Mouse (Mus musculus) c-Kit-positive CD71-positive TER-119-positive erythroid progenitor cells, embryonic 14.5 days (primary cell): Measurements from ENCODE around the gene Smu1.
"Not testable (repeated sequence)": the region's sequence is repeated elsewhere in the genome, so short reads cannot be mapped to it uniquely, and the experiment has no call there.

Experiments
- DNase-seq: peaks from one replicate; pipeline ENCODE4 v3.0.0-alpha.2; 2013; ENCODE audit warnings: low spot score

Gene Smu1

DNA sequence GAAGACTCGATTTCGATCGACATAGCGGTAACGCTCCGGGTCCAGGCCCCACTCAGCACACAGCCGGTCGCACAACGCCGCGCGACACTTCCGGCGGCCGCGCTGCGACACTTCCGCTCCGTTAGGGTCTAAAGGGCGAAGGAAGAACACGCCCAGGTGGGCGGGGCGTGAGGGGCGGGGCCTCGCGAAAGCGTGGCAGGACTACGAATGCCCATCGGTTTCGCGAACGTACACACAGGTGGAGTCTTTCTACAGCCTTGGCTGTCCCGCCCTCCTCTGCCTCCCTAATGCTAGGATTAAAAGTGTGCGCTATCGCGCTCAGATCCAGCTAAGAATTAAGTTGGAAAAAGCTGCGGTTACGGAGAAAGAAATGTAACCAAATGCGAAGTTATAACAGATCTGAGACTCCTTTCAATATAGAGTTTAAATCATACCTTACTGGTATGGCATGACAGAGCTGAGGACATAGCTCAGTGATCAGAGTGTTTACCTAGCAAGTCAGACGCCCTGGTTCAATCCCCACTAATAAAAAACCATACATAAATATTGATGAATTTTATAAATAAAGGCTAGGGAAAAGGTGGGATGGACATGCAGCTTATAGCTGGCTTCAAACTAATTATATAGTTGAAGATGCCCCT, at the start of gene Smu1:
Gene Smu1, minus strand, starts transcription at position 144 of the 641 bp plus-strand sequence.
- peak; percentile 96 for DNase-seq

DNA sequence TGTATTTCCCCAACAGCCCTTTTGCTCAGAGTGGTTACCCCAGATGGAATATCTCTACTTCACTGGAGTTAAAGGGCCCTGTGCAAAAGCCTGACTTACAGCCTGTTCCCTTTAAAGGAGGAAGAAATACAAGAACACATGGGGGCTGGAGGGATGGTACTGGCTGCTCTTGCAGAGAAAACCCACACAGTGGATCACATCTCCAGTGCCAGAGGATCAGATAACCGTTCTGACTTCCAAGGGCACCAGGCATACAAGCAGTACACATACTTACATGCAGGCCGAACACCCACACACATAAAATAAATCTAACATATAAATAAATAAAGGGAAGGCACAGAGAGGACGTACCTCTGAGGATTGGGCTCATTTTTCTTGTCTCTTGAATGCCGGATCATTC, 49.7 kb upstream of the Smu1 start:
- no peak for DNase-seq

DNA sequence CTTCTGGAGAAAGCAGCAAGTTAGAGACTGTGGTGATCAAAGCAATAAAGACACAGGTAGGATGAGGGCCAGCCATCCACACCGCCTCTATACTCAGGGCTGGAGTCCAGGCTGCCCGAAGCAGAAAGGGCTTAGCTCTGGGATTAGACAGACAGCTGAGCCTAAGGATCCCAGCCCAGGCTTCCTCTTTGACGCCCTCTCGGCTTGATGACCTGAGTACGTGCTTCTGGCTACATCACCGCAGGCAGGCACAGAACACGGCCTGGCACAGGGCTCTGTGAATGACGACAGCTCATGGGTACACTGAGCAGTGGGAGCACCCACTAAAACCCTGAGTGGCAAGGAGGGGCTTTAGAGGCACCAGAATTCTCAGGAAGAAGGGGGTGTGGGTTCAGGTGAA, 47.7 kb upstream of the Smu1 start:
- no peak for DNase-seq

DNA sequence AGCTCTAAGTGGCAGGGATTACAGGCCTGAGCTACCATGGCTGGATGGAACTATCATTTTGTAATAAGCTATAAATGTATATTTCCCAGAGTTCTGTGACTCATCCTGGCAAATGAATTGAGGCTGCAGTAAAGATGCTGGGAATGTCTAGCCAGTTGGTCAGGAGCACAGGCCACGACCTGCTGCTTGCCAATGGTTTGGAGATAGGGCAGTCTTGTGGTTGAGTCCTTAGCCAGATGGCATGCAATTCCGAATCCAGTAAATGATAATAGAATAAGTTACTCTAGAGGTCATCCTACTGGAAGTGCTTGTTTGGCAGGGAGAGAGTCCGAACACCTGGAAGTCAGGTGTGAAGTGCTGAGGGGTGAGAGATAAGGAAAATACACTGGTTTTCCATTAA, 45.1 kb upstream of the Smu1 start:
- DNase-seq = no peak

DNA sequence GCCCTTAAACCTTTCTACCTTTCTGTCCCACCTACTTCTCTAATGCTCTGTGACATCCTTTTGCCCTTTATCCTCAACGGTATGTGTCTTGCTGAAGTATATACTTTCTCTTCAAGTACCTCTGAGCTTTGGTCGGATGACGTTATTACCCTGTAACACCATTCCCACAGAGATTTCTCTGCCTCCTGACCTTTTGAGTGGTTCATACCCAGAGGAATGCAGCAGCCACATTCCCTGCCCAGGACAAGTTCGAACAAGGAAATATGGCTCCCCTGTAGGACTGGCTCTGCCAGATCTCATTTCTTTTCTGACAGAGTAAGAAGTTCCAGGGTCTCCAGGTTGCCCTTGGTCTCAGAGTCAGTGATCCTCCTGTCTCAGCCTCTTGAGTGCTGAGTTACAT, 44.2 kb upstream of the Smu1 start:
- DNase-seq = no peak

DNA sequence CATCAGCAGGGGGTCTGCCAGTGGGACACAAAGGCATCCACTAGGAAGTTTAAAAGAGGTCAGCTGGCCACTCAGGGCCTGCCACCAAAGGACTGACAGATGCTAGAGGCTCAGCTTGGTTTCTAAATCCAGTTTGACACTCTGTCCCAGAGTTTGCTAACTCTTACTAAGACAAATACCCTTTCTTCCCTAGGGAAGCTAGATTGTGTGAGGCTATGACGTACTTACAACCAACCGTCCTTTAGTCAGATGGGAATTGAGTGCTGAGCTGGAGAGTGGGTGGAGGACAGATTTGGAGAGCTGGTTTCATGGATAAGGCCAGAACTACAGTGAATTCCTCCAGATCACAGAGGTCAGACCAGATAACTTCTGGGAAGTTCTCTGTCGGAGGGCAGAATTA, 43.1 kb upstream of the Smu1 start:
- DNase-seq = peak; percentile 50

DNA sequence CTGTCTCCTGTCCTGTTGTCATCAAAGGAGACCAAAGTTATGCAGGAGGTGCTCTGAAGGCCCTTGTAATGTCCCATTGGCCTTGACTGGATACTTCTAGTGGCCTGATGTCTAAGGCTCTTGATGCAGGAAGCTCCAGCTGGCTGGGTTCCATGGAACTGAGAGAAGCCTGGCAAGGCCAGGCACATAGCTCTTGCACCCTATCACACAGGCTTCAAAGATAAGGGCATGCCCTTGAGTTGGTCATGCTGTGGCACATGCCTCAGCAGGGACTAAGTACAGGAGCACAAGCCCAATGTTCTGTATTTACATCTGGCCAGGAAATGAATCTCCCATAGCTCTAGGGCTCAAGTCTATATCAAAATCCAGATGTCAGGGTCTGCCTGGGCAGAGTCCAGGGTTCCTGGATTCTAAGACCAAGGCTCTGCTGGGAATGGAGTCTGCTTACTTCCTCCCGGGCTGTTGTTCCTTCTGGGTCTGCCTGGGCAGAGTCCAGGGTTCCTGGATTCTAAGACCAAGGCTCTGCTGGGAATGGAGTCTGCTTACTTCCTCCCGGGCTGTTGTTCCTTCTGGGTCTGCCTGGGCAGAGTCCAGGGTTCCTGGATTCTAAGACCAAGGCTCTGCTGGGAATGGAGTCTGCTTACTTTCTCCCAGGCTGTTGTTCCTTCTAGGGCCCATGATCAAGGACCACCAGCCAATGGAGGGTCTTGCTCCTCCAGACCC, 41.3 kb upstream of the Smu1 start:
- DNase-seq = not testable (repeated sequence)

DNA sequence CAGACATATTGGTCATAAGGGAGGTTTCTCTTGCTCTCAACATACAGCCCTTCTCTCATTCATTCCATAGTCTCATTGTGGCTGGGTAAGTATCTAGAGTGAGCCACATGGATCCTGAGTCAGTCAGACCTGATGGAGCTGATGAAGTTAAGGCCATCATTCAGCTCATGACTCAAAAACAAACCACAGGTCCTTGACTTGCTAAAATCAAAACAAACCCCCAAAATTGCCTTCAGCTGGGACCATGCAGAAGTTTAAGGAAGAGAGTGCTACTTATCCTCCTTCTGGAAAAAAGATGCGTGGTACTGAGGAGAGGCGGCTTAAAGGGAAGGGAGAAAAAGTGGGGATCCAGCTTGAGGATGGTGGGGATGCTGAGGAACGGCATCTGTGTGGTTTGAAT, 38.0 kb upstream of the Smu1 start:
- no peak for DNase-seq

DNA sequence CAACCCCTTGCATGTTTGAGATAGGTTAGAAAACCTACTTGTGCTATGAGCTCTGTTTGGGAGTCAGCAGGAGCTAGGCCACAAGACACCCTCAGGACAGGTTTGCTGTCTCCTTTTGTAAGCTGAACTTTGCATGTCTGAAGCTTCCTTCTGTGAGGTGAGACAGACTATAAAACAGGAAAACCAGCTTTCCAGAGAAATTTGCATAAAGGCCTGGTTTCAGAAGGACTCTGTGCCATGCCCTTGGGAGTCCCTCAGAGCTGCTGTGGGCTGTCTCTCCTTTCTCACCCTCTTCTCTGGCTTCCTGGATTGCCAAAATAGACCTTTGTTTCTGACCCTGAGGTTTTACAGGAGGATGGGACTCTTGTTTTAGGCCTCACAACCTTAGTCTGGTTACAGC, 36.6 kb upstream of the Smu1 start:
- DNase-seq = no peak

DNA sequence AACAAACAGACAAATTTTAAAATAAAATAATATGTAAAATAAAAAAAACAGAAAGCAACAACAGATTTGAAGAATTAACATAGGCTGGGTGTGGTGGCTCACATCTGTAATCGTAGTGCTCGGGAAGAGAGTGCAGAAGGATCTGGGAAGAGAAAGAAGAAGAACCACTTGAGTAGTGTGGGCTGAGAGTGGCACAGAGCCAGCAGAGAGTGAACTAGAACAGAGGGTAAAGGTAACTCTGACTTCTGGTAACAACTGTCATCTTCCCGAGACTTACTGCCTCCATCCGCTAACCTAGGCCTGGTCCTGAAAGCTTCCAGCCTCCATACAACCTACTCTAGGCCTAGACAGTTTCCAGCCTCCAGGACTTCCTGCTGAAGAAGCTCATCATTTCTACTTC, 33.5 kb upstream of the Smu1 start:
- no peak for DNase-seq

DNA sequence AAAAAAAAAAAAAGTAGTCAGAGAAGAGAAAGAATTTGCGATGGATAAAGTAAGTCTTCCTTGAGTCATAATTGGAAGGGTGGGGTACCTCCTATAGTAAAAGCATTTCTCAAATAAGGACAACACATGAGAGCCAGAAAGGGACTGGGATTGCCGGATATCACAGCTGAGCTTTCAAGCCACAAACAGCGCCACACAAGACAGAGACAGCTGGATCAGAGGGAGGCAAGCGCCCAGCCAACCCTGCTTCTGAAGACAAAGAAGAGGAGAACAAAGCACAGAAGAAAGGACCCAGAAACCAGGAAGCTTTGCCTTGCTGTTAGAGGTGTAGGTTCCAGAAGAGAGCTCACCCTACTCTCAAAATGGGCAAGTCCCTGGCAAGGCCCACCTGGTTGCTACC, 28.9 kb upstream of the Smu1 start:
- DNase-seq = no peak

DNA sequence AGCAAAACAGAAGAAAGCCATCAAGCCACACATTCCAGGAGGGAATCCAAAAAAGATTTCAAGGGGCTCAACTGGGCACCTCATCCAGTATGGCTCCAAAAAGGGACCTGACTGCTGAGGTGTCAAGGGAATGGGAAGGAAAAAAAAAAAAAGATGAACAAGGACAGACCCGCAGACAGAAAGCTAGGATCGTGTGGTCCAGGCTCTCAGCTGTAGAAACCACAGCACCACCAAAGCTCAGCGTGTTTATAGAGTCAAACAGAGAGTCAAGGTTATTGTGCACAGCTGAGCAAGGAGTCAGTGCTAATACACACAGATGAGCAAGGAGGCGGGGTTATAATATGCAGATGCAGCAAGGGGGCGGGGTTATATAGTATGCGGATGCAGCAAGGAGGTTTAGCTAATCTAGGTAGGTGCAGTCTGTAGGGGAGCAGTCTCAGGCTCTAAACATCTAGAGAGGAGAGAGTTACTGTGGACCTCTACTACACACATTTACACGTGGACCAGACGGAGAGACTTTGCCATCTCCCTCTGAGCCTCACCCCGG, 28.0 kb upstream of the Smu1 start:
- DNase-seq = peak; percentile 54

DNA sequence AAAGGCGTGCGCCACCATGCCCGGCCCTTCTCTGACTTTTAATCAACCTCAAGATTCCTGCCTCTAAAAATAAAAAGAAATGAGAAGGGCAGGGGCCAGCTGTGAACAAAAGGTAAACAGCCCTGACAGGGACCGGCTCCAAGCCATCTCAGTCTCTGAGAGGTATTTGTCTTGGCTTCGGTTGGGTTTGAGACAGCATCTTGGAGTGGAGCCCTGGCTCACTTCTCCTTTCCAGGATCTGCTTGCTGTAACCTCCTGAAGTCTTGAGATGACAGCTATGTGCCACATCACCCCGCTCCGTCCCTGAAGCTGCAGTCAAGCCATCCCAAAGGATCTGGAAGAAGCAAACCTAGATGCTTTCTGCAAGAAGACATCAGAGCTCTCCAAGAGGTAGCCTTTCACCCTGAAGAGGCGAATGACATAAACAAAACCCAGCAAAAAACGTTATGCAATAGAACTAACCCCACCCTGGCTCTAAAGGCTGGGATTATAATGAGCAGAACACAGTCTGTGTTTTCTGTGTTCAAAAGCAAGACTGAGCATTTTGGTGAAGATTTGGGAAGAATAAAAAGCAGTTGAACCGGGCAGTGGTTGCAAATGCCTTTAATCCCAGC, 26.9 kb upstream of the Smu1 start:
- DNase-seq = no peak

DNA sequence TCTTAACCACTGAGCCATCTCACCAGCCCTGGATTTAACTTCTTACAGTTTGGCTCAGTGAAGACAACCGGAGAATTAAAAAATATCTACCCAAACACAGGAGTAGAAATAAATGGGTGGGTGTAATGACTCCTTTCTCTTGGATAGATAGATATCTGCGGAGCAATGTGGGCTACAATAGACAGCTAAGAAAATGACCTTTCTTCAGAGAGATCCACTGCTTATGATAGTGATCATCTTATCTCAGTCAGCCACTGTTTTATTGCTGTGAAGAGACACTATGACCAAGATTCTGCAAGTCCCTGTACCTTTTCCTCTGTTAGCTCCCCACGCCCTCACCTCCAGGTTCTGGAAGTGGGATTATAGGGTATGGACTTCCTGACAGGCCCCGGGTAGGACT, 25.3 kb upstream of the Smu1 start:
- DNase-seq = no peak

DNA sequence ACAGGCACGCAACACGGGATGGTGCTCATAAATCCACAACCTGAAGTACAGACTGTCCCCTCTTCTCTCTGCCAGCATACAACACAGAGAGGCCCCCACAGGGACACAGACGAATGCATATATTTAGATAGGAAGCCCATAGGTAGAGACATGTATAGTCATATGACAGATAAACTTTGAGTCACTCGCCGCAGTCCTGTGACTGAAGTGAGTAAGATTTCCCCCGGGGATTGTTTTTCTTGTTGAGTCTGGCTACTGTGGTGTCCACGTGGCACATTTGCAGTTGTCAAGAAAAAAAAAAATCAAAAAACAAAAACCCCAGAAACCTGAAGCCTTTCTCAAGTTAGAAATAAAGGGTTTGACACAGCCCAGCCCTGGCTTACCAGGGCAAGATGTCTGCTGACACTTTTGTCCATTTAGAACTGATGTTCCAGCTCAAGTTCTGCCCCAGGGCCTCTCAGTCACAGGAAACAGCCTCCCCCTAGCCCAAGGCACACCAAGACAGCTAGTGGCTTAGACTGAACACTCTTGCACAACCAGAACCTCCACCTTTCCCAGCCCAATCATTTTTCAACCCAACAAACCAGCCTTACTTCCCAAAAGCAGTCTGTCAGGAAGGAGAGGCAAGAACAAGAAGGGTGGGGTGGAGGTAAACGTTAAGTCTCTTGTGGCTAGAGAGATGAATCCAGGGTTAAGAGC, 24.2 kb upstream of the Smu1 start:
- no peak for DNase-seq

DNA sequence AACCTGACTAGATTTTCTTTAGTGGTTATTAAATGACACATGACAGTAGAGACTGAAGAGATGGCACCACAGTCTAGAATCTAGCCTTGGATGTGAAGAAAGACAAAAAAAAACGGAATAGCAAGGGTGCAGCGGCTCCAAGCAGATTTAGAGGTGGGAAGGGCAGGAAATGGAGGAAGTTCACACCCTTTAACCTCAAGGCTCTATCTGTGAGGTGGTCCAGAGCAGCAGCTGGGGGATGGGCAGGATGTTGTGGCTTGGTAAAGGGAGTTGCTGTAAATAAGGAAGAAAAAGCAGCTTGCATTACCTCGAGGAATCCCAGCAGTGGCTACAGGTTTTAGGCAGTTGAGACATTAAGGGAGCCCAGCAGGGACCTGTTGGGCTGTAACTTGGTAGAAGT, 23.4 kb upstream of the Smu1 start:
- DNase-seq = no peak

DNA sequence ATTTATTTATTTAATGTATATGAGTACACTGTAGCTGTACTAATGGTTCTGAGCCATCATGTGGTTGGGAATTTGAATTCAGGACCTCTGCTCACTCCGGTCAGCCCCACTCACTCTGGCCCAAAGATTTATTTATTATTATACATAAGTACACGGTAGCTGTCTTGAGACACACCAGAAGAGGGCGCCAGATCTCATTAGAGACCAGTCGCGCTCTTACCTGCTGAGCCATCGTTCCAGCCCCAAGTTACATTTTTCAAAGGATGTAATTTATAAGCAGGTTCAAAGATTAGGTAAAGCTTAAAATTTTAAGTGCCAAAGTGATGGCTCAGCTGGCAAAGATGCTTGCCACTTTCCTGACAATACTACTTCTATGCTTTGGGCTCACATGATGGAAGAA, 20.9 kb upstream of the Smu1 start:
- DNase-seq = no peak

DNA sequence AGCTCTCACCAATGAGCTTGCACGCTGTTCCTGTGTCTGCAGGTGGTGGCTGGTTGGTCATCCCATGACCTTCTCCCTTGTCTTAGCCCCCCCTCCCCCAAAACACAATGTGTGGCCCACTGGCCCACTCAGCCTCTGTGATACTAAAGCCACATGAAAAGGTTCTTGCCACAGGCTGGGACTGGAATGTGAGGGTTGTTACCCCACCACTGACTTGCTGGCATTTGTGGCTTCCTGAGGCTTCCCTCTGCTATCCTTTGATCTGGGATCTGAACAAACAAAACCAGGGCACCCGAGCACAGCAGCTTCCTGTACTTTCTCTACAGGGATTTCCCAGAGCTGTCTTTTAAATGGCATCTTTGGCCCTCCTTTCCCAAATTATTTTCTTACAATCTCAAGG, 19.4 kb upstream of the Smu1 start:
- no peak for DNase-seq

DNA sequence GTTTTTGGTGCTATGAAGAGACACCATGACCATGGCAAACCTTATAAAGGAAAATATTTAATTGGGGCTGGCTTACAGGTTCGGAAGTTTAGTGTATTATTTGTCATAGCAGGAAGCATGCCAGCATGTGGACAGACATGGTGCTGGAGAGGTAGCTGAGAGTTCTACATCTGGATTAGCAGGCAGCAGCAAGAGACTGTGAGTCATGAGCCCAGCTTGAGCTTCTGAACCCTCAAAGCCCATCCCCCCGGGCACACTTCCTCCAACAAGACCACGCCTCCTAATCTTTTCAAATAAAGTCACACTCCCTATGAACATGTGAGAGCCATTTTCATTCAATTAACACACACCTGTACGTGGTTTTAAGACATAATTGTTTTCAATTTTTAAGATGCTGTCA, 18.7 kb upstream of the Smu1 start:
- no peak for DNase-seq

DNA sequence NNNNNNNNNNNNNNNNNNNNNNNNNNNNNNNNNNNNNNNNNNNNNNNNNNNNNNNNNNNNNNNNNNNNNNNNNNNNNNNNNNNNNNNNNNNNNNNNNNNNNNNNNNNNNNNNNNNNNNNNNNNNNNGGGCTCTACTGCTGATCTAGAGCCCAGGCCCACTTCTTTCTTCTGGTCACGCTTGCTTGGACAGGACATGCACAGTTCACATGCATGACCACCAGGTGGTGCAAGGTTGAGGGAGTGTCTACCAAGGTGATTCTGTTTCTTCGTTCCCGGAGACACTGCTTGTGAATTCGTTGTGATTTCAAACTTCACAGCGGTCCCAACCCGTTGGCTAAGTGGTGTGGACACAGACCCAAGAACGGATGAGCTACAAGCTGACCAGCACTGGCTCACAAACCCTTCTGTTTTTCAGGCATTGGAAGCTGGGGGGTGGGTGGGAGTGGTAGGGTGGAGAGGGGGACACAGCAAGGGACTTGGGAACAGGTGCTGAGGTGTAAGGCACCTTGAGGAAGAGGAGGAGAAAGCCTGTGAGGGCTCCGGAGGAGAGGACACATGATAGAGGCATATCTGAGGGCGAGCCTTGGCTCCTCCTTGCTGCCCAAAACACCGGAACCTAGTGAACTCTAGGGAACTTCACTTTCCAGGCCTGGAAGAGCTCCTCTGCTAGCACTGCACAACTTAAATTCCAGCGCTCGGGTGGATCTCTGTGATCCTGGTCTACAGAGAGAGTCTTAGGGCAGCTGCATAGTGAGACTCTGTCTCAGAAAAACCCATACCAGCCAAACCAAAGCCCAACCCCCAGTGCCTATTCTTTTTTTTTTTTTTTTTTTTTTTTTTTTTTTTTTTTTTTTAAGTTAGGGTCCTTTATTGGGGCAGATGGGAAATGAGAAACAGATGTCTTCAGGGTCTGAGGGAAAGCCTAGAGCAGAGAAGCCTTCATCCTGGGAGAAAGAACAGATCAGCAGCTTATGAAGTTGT, 16.8 kb upstream of the Smu1 start:
- peak; percentile 69 for DNase-seq

DNA sequence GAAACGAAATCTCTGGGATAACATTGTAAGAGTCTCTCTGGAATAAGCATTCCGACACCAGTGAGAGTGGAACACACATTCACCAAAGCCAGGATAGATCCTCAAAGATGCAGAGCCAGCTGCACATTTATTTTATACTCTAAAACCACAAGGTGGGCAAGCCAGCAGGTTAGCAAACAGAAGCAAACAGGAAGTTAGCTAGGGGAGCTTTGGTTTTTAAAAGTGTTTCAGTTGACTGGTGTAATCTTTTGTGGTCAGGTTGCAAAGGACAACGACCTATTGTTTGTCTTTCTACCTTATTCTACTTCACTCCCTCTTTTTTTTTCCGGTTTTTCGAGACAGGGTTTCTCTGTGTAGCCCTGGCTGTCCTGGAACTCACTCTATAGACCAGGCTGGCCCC, 2.2 kb upstream of the Smu1 start:
- no peak for DNase-seq
